Mouse (Mus musculus) urinary bladder, postnatal 36 days (tissue): ENCODE data around the gene Txk.

Source experiments
- DNase-seq, 2 experiments: peaks; one replicate each; pipeline ENCODE4 v3.0.0; 2022; ENCODE audit warnings: low spot score in 2 of 2, mixed read lengths in 1 of 2

Txk gene

DNA sequence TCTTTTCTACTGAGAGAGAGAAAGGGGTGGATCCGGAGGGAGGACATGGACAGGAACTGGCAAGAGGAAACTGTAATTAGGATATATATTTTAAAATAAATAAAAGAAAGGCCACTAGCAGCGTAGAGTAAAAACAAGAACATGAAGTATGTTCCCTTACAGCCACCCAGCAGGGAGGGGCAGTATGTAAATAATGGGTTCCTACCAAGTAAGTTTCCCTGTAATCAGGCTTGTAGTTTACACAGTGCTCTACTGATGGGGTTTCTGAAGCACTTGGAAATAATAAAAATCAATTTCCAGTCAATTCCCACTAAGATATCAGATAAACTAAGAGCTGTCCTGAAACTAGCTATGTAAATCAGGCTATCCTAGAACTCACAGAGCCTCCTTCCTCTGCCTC, 57.9 kb downstream of the Txk start:
- DNase-seq, result no peak

DNA sequence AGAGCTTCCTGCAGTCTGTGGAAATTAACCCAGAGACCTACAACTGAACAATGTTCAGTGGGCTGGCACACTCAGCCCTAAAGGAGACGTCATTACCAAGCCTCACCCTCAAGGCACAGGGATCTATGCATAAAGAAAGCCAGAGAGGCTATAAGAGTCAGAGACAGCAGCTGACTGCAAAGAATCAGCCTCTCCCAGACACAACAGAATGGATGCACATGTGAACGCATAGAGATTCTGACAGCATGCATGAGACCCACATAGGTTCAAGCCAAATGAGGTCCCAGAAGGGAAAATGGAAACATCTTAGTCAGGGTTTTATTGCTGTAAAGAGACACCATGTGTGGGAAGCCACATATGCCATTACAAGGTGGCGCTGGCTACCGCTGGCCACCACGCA, 62.1 kb downstream of the Txk start:
- DNase-seq, result no peak

DNA sequence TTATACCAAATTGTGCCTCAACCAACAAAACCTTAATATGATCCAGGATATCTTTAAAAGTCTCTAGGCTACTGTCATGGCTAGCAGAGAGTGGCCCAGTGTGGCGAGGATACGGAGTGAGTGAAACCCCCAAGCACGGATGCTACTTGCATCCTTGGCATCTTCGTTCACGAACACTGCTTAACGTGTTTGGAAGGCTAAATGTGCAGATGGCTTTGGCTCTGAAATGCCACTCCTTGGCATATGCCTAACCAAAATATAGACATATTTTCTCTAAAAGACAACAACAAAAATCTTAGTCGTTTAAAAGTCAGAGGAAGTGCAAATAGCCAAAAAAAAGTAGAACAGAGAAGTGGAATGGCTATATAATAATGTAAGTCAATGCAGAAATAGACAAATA, 63.0 kb downstream of the Txk start:
- no peak for DNase-seq

DNA sequence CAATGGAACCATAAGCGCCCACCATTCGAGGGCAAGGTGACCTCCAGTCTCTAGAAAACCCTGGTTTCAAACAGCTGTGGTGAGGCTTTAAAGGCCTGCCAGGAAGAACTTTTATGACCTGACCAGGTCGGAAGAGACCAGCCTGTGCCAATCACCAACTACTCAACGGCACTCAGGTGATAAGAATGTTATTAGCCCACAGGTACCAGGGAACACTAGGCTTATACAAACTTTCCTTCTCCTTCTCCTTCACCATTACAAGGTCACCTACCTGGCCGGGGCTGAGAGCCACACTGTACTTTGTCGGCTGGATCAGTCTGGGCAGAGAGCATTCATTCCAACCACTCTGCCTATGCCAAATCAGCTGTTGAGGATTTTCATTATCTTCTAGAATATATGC, 71.1 kb downstream of the Txk start:
- no peak for DNase-seq

DNA sequence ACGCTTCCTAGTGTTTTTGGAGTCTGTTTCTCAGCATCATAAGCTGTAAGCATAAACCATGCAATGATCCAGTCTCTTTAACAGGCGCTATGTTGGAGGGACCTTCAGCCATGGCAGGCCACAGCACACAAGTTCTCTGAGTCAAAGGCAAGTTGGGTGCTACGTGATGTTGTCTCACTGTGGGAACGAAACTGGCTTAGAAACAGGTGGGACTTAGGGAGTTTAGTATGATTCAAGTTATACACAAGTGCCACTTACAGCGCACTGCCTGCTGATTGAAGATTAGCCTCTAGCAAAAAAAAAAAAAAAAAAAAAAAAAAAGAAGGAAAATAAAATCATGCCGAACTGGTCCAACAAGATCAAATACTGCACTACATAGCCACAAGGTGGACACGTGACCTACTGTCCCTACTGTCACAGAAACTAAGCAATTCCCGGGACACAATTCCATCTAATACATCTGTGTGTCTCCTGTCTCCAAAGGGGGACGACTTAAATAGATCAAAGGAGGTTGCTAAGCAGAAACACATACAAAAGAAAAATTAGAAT, 77.5 kb downstream of the Txk start:
- DNase-seq, result no peak

DNA sequence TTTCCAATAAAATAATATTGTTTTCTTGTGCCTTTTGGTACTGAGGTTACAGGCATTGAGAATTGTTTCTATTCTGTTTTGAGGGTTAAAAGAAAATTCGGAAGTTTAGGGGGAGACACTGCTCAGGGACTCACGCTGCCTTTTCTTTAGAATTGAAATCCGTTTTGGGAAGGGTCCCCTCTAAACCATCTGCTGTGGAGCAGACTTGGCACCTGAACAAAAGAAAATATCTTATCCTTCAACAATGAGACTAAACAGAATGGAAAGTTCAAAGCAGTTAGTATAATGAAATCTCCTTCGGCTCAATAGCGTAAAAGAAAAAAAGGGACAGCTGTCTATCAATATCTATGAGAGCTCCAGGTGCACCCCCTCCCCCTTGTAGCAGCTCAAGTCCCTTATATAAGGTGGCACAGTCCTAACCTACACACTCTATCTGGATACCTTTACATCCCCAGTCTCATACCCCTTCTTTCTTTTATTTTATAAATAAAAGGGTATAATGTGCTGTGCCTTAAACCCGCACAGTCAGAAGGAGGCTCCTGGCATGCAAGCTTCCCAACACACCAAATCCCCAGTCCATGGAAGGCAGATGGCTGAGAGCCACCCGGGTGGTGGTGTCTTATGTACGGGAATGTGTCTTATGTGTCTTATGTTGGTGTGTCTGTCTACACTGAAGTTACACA, 81.4 kb downstream of the Txk start:
- no peak for DNase-seq

DNA sequence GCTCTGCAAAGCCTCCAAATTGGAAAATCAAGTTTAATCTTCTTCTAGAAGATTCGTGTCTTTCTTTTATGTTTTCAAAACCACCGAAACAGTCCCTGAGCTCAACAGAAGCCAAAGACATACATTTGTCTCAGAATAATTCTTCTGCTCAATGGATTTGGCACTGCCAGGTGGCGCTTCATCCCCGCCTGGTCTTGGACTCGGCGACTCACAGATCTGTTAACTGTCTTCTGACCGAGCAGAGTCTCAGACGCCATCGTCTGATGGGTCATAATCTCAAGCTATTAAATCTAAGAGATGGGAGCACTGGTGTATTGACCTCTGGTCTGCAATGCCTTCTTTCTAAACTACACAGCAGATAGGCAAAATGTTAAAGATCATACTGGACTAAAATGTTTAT, 84.2 kb downstream of the Txk start:
- no peak for DNase-seq

DNA sequence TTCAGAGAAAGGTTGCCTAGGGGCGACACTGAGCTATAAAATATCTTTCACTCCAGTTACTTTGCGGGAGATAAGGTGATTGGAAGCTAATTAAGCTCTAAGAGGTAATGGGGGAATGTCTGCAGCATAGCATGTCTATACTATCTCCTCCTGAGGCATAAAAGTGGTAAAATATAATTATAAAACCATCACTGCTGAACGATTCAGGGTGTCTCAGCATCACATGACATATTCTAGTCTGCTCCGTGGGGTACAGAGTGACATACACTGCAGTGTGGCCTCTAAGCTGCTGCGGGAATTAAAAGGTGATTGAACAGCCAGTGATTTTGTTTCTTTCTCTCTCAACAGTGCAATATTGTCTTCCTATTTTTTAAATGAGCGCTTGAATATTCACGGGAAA, 86.1 kb downstream of the Txk start:
- DNase-seq, result no peak

DNA sequence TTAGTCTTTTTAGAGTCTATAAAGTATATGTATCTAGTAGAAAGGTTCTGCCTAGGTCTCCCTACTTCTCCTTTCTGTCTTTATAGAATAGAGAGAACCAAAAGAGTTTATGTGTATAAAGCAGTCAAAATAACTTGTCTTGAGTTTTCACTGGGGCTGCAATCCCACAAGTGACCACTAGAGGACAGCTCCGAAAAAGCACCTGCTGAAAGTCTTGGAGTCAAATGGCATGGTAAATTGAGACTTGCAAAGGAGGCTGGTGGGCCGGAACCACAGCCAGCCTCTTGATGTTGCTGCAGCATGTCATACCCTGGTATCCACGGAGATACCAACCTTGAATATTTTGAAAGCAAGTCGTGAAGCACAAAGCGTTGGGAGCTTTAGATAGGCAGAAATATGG, 87.3 kb downstream of the Txk start:
- peak; percentile 53 to 55 for DNase-seq

DNA sequence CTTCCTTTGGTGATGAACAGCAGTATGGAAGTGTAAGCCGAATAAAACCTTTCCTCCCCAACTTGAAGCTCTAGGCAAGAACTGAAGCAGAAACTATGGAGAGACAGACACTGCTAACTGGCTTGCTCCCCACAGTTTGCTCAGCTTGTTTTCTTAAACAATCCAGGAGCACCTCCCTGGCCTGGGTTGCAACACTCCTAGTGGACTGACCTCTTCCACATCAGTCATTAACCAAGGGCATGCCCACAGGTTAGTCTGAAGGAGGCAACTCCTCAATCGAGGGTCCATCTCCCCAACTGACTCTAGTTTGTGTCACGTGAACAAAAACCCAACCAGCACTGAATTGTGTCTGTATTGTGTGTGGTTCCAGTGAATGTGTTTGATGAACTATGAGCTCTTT, 87.7 kb downstream of the Txk start:
- DNase-seq, result no peak

DNA sequence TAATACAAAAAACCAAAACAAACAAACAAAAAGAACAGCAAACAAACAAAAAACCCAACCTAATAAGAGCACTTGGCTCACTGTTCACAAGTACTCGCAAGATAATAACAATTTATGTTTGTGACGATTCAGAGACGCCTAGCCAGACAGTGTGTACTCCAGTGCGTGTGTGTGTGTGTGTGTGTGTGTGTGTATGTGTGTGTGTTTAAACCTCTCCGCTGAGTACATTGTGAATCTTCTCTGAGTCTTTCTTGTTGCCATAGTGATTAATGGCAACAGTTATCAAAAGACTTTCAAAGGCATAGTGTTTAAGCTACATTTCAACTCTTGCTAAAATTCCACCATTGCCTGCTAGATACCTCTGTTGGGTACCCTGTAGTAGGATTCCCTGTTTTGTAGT, 88.5 kb downstream of the Txk start:
- no peak for DNase-seq

DNA sequence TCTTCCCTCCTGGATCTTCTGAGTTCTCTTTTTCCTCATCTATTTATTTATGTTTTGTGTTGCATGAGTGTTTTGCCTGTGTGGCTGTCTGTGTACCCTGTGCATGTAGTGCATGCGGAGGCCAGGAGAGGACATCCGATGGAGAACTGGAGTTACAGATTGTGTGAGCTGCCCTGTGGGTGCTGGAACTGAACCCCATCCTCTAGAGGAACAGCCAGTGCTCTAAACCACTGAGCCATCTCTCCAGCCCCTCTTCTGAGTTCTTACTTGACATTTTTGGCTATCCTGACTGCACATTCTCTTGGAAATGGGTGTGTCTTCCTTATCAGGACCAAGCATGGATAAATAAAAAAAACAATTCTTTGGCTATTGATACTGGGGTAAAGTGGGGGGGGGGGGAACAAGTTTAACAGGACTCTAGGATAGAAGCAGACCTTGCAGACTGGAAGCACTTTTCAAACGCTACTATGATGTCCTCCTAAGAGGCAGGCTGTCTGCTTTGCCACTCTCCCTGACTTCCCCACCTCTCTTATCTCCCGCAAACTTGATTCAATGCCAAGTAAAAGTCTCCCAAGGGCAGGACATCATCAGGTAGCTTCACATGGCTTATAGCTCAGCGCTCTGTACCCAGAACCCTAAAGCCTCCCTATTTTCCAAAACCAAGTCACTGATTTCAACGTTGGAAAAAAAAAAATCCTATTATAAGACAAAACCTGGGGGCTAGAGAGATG, 91.4 kb downstream of the Txk start:
- DNase-seq, result no peak

DNA sequence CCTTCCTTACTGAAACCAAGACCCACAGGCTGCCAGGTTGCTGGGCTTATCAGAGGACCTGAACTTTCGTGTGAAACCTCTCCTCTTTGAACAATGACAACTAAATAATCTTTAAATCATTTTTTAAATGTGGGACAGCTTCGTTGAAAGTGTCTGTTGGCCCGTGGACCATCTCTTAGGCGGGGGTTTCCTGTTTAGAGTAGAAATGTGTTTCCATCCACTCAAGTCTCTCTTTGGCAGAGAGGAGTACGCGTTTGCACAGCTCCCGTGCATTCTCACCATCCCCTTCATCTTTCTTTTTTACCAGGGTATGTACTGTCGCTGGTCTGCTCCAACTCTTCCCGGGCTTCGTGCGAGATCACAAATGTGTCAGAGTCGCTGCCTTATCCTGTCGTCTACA, 94.2 kb downstream of the Txk start:
- no peak for DNase-seq

DNA sequence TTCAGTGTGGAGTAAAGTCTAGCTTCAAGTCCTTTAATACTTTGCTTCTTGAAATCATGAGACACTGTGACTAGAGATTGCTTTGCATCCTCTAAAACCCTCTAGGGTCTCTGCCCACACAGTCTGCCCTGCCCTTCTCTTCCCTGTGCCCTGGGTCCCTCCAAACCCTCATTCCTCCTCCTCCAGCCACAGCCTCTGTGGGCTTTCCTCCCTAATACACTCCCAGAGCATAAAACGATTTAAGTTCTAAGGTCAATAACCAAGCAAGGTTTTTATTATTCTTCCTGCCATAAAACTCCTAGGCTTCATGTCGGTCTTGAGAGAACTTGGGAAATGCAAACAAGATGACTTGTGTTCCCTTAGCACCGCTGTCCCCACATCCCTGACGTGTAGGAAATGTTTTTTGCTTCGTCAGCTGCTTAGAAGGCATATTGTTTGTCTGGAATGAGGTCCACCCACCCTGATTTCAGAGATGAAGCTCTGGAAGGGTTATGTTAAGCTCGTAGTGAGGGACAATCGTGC, 96.2 kb downstream of the Txk start:
- DNase-seq, result no peak

DNA sequence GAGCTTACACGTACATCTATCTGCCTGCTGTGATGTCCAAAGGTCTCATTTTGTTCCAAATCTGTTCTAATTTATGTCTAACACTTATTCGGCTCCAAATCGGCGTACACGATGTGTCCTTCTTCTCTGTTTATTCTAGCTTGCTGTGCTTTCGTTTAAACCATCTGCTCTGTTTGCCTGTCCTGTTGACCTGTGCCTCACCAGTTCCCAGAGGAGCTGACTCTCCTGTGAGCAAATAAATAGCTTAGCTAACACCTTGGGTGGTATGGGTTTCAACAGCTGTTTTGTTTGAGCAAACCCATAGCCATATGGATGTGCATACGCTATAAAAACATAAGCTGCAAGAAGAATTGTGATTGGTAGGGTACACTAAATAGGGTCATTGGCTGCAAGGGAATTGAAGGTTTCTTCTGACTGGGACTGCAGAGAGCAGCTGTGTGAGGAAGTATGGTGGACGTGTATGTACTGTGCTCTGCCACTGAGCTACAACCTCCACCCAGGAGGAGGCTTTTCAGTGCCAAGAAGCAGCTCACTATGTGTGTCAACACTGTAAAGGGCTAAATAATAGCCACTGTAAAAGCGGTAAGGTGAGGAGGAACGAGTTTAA, 99.4 kb downstream of the Txk start:
- no peak for DNase-seq

DNA sequence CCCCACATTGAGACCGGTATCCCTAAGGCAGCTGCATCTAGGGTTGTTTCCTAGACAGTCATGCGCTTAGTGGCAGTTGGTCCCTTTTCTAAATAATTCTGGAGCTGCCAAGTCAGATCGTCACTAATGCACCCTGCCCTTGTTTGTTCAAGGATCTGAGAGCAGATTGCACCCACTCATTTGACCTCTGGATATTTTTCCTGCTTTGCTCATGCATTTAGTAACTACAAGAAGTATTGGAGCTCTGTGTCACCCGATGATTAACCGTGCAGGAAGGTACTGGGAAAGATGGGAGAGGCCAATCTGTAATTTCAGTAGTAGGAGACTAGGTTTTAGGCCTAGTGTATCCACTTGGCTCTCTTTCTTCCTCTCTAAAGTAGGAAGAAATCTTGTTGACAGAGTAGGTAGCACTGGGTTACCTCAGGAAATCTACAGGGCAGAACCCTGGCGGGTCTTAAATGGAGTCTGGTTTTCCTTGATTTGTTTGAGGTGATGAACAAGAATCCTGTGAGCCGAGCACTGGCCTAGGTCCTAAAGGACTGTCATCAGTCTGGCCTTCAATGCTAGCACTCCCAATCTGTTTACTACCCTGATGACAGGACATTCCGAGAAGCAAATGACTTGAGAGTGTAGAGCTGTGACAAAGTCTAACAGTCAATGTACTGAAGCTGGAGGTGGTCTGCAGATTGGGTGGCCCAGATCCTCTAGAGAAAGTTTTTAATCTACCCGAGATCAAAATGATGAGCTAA, 103.4 kb downstream of the Txk start:
- peak; percentile 20 to 23 for DNase-seq

DNA sequence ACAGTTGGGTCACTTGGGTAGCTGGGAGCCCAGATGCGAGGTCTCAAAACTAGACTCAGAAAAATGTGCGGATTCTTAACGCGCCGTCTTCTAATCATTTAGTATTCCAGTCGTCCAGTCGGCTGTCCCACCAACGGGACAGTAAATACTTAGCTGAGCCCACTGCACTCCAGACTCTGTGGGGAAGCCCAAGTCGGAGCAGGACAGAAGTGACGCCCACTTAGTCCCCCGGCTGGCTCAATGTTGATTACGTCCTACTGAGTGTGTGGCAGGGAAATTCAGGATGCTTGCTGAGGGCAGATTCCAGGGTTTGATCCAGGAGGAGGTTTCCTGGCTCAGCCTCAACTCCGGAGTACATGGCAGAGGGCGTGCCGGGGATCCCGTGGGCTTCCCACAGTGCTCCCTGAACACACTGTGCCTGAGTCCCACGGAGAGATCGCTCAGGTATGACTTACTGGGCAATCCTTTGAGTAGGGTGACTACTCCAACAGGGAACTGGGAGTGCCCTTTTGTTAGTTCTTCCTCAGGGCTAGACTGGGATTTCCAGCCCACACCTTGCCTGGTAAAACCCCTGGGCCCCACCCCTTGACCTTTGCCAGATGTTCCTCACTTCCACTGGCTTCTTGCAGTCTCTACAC, 104.5 kb downstream of the Txk start:
- peak in 1 of 2 experiments; percentile 7 for DNase-seq

DNA sequence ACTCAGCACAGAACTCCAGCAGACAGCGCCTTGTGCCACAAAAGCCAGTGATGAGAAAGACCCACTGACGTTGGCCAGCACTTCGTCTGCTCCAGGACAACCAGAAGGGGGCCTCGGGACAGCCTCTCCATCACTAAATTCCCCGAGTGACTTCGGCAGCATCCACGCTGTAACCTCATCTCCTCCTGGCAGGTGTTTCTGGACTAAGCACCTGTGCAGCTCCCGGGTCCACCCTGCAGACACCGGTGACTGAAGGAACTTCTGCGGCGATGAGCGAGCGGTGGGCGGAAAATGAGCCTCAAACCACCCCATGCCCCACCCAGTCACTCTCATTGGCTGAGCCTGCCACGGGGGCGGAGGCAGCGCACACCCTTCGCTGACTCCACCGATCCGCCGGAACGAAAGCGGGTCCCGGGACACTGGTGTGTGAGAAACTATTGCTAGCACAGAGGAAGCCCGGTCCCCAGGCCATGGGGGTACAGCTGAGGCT, 105.1 kb downstream of the Txk start, which contains the start of gene Nipal1:
Gene Nipal1, plus strand, starts transcription at position 378 of the 490 bp plus-strand sequence.
- peak; percentile 62 to 69 for DNase-seq

DNA sequence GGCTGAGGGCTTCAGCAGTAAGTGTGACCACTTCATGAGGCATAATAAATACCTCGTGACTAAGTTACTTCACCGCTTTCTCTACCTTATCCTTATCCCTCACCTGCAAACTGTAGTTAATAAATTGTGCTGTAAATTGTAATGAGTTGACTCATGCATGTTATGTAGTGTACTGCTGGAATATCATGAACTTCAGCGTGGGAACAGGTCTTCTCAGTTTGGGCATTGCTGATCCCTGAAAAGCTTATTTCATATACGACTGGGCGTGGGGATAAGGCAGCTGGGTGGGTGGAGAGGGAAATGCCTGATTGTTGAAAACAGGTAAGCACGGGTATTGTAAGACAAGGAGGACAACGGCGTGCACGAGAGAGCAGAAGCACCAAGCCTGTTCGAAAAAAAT, 105.6 kb downstream of the Txk start:
- DNase-seq, result no peak

DNA sequence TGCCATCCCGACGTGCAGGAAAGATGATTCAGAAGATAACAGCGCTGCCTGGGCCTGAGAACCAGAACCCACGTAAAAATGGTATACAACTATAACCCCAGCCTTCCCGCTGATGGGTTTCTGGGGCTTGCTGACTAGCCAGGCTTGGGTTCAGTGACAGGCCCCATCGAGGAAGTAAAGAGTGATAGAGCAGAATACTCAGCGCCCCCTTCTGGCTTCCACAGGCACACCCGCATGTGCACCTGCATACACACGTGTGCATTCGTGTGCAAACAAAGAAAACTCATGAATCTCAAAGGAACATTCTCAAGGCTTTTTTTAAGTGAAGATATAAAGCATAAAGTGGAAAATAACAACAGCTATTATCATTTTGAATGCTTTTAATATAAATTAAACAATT, 106.4 kb downstream of the Txk start:
- no peak for DNase-seq
